Mouse (Mus musculus) CD4-positive, CD25-positive, alpha-beta regulatory T cell, adult 4 months (primary cell): ENCODE measurements around the gene Haao. TPM values are rescaled to one million over a fixed set of nuclear protein-coding genes. Genes with fewer than 3 reads are reported as not detected.

Experiments
- ATAC-seq: one replicate; pipeline ENCODE4 v1.8.0; 2017
- polyA plus RNA-seq, 2 experiments: library from polyadenylated mRNA; unstranded; fragments of 100-300 nt; shearing (Covaris generic); gene quantifications; one replicate each; pipeline ENCODE4 v1.2.1; 2017

Gene Haao
- polyA plus RNA-seq, 2 experiments from 2014 or later, result 1.1 to 5.0 TPM

GRCm38 (mm10) chr17:83782740-83783139 is 65.0 kb downstream of the Haao start:
- ATAC-seq, result no peak

Other genes starting within 250 kb of the Haao start
- gene Kcng3, start 216.1 kb downstream of the Haao start, polyA plus RNA-seq, result under 1 TPM in 1 of 2 experiments, not detected in 1; 0.16 TPM
- 100 to 1,000 TPM in 1 of 2 experiments, 10 to 100 TPM in 1; 80.0 to 105 TPM for gene Mta3, start 141.8 kb downstream of the Haao start, polyA plus RNA-seq